ENCODE assay signal across 17 mouse cellular contexts in genomic region chr8:26844809-26845143, GRCm38 (mm10).
A peak's percentile ranks its signal among the peaks of the same experiment; 100 is the strongest.
DNase-seq lines count a peak whose midpoint lies in the region; ATAC-seq and TF ChIP-seq lines count a peak whose summit lies in the region.
"Had no signal": no experiment of that assay in that cellular context is flagged by ENCODE, and none has a peak within 500 bp of the region (broad histone marks: within the 10 kb centered on the region; RNA-seq: fewer than 3 reads in every experiment).

No protein-coding gene starts in this region.

- H3K4me1 ChIP-seq in forebrain, embryonic 10.5 days, result peaks cover 60% of the 10 kb centered on the region
- H3K4me1 ChIP-seq in forebrain, postnatal 0 days (ENCODE audit: insufficient read depth), result no peaks in the 10 kb centered on the region
- H3K4me1 ChIP-seq in kidney, embryonic 14.5 days (ENCODE audit: control insufficient read depth, insufficient read depth, low read length), result peaks cover 22% of the 10 kb centered on the region
- H3K4me1 ChIP-seq in embryonic facial prominence, embryonic 10.5 days, result peaks cover 82% of the 10 kb centered on the region
- H3K4me1 ChIP-seq in stomach, embryonic 16.5 days (ENCODE audit: control insufficient read depth, insufficient read depth, low read length), result peaks cover 39% of the 10 kb centered on the region
- H3K4me1 ChIP-seq in cerebellum, adult 2 months (ENCODE audit: control insufficient read depth, insufficient read depth, low read length), result peaks cover 12% of the 10 kb centered on the region
- H3K4me1 ChIP-seq: megakaryocyte, embryonic 14.5 days had no signal

- no peaks in the 10 kb centered on the region for H3K36me3 ChIP-seq in forebrain, embryonic 10.5 days (replicated peaks)
- no peaks in the 10 kb centered on the region for H3K36me3 ChIP-seq in forebrain, postnatal 0 days (ENCODE audit: insufficient read depth)
- H3K36me3 ChIP-seq in kidney, embryonic 14.5 days (ENCODE audit: control insufficient read depth, insufficient read depth, low read length), result no peaks in the 10 kb centered on the region
- no peaks in the 10 kb centered on the region for H3K36me3 ChIP-seq in embryonic facial prominence, embryonic 10.5 days (replicated peaks)
- no peaks in the 10 kb centered on the region for H3K36me3 ChIP-seq in stomach, embryonic 16.5 days (ENCODE audit: control insufficient read depth, insufficient read depth, low read length)
- H3K36me3 ChIP-seq: hindbrain, embryonic 13.5 days; limb, embryonic 13.5 days; liver, embryonic 13.5 days had no signal

- no peak for ATAC-seq in forebrain, postnatal 0 days
- ATAC-seq in kidney, embryonic 14.5 days (ENCODE audit: low FRiP score, low TSS enrichment), result peak; percentile 34; the same call in 1 of the 2 replicates
- no peak for ATAC-seq in stomach, embryonic 16.5 days (ENCODE audit: insufficient read depth, low FRiP score)
- ATAC-seq: CD4-positive, CD25-positive, alpha-beta regulatory T cell, adult 4 months; forebrain, embryonic 16.5 days had no signal

- H3K9me3 ChIP-seq in forebrain, embryonic 10.5 days, result no peaks in the 10 kb centered on the region
- no peaks in the 10 kb centered on the region for H3K9me3 ChIP-seq in forebrain, postnatal 0 days (ENCODE audit: low read length)
- H3K9me3 ChIP-seq in kidney, embryonic 14.5 days (ENCODE audit: control insufficient read depth, low read length), result no peaks in the 10 kb centered on the region
- H3K9me3 ChIP-seq in embryonic facial prominence, embryonic 10.5 days, result no peaks in the 10 kb centered on the region
- no peaks in the 10 kb centered on the region for H3K9me3 ChIP-seq in stomach, embryonic 16.5 days (replicated peaks; ENCODE audit: control insufficient read depth, low read length)
- H3K9me3 ChIP-seq: hindbrain, embryonic 13.5 days; limb, embryonic 13.5 days; liver, embryonic 13.5 days had no signal

- H3K4me2 ChIP-seq in forebrain, postnatal 0 days (ENCODE audit: low read depth), result no peak overlapping the region
- H3K4me2 ChIP-seq in kidney, embryonic 14.5 days (replicated peaks; ENCODE audit: low read depth, low read length), result no peak overlapping the region
- H3K4me2 ChIP-seq in stomach, embryonic 16.5 days (ENCODE audit: low read depth, low read length), result no peak overlapping the region
- H3K4me2 ChIP-seq: heart, embryonic 11.5 days; hindbrain, embryonic 13.5 days; limb, embryonic 13.5 days; liver, embryonic 13.5 days had no signal

- no peak for DNase-seq in forebrain, embryonic 10.5 days (ENCODE audit: extremely low spot score, low spot score)
- DNase-seq in forebrain, postnatal 0 days, result no peak
- DNase-seq in kidney, adult 9 months, result no peak
- no peak for DNase-seq in embryonic facial prominence, embryonic 10.5 days (ENCODE audit: low spot score)
- no peak for DNase-seq in cerebellum, adult 2 months
- DNase-seq: cerebellum, adult 9-10 months; liver, embryonic 13.5 days; lung, adult 2 months; lung, postnatal 14 days had no signal

- no peaks in the 10 kb centered on the region for H3K27me3 ChIP-seq in forebrain, embryonic 10.5 days (ENCODE audit: poor library complexity, severe bottlenecking)
- H3K27me3 ChIP-seq in forebrain, postnatal 0 days (ENCODE audit: insufficient read depth, low read length), result no peaks in the 10 kb centered on the region
- no peaks in the 10 kb centered on the region for H3K27me3 ChIP-seq in kidney, embryonic 14.5 days (ENCODE audit: control insufficient read depth, insufficient read depth, low read length)
- H3K27me3 ChIP-seq in embryonic facial prominence, embryonic 10.5 days (replicated peaks; ENCODE audit: low read depth, poor library complexity, severe bottlenecking), result peaks cover 7% of the 10 kb centered on the region; the same call in 1 of the 2 replicates
- H3K27me3 ChIP-seq in stomach, embryonic 16.5 days (ENCODE audit: control insufficient read depth, insufficient read depth, low read length), result no peaks in the 10 kb centered on the region
- H3K27me3 ChIP-seq in cerebellum, adult 2 months (ENCODE audit: control insufficient read depth, insufficient read depth, low read length), result no peaks in the 10 kb centered on the region
- H3K27me3 ChIP-seq: liver, embryonic 13.5 days; megakaryocyte, embryonic 14.5 days had no signal

- no peak for TF ChIP-seq CTCF in forebrain, postnatal 0 days (IDR thresholded peaks at IDR 0.05; ENCODE audit: low read depth)
- TF ChIP-seq CTCF in cerebellum, adult 2 months (IDR thresholded peaks at IDR 0.05; ENCODE audit: borderline replicate concordance, insufficient read depth, low read depth, low read length), result no peak

- H3K4me3 ChIP-seq in forebrain, embryonic 10.5 days, result no peak overlapping the region
- no peak overlapping the region for H3K4me3 ChIP-seq in forebrain, postnatal 0 days (ENCODE audit: low read depth, low read length)
- H3K4me3 ChIP-seq in kidney, embryonic 14.5 days (ENCODE audit: low read length), result no peak overlapping the region
- H3K4me3 ChIP-seq in embryonic facial prominence, embryonic 10.5 days, result no peak overlapping the region
- no peak overlapping the region for H3K4me3 ChIP-seq in stomach, embryonic 16.5 days (replicated peaks; ENCODE audit: low read length)
- H3K4me3 ChIP-seq in cerebellum, adult 2 months (replicated peaks; ENCODE audit: insufficient read depth, low read depth, low read length), result no peak overlapping the region
- H3K4me3 ChIP-seq: hindbrain, embryonic 13.5 days; limb, embryonic 13.5 days; liver, embryonic 13.5 days; megakaryocyte, embryonic 14.5 days had no signal

- 87% methylated on average over 6 of the region's 6 CpGs for WGBS in forebrain, embryonic 10.5 days
- WGBS in forebrain, postnatal 0 days, result 92% methylated on average over 6 of the region's 6 CpGs
- 78% methylated on average over 6 of the region's 6 CpGs for WGBS in kidney, embryonic 14.5 days
- WGBS in embryonic facial prominence, embryonic 10.5 days, result 83% methylated on average over 6 of the region's 6 CpGs
- 84% methylated on average over 6 of the region's 6 CpGs for WGBS in stomach, embryonic 16.5 days
- WGBS in cerebellum, adult 2 months, result 88% methylated on average over 6 of the region's 6 CpGs

- peak overlapping the region; percentile 58 for H3K27ac ChIP-seq in forebrain, embryonic 10.5 days
- H3K27ac ChIP-seq in forebrain, postnatal 0 days (ENCODE audit: low read depth, low read length), result no peak overlapping the region
- no peak overlapping the region for H3K27ac ChIP-seq in kidney, embryonic 14.5 days (ENCODE audit: low read depth, low read length)
- H3K27ac ChIP-seq in embryonic facial prominence, embryonic 10.5 days (replicated peaks), result peak overlapping the region; percentile 49
- H3K27ac ChIP-seq in stomach, embryonic 16.5 days (ENCODE audit: low read length), result peak overlapping the region; percentile 58
- no peak overlapping the region for H3K27ac ChIP-seq in cerebellum, adult 2 months (ENCODE audit: insufficient read depth, low read length)
- H3K27ac ChIP-seq: hindbrain, embryonic 13.5 days; limb, embryonic 13.5 days; liver, embryonic 13.5 days had no signal

- H3K9ac ChIP-seq in forebrain, postnatal 0 days, result no peak overlapping the region
- H3K9ac ChIP-seq in kidney, embryonic 14.5 days (ENCODE audit: low read depth, low read length), result no peak overlapping the region
- no peak overlapping the region; the same call in 1 of the 2 replicates for H3K9ac ChIP-seq in stomach, embryonic 16.5 days (ENCODE audit: low read length)
- H3K9ac ChIP-seq: hindbrain, embryonic 13.5 days; limb, embryonic 13.5 days; liver, embryonic 13.5 days had no signal

- no peak for TF ChIP-seq POLR2A in cerebellum, adult 2 months (IDR thresholded peaks at IDR 0.05; ENCODE audit: borderline replicate concordance, insufficient read depth, low read length)

Comparison
In these comparisons a context has a peak if more than half of its experiments do, and no peak if none do; other contexts are left out.
1. H3K27ac ChIP-seq: peak in forebrain, embryonic 10.5 days (single experiment), embryonic facial prominence, embryonic 10.5 days (single experiment) and stomach, embryonic 16.5 days (single experiment); none in forebrain, postnatal 0 days (single experiment), kidney, embryonic 14.5 days (single experiment) and cerebellum, adult 2 months (single experiment).